Mouse (Mus musculus): Measurements from ENCODE around the gene Plac8.

Gene Plac8

DNA sequence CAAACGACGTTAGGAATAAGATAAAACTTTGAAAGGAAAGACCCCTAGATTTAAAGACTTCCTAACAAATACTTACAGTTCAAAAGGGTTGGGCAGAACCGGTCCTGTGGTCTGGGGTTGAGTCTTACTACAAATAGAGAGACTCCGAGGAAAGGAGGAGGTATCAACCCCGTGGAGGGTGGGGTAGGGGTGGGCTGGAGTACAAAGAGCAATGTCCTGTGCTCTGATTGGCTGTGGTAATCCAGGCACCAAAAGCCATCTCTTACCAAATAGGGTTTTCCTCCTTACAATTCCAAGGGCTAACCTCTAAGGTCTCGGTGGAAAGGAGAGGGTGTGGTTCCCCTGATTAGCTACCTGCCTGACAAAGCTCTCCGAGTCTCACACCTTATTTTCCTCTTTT, at the start of gene Plac8:
TSS of gene Plac8 (minus strand) at position 177 of the 400 bp plus-strand sequence.
- no peak for DNase-seq

DNA sequence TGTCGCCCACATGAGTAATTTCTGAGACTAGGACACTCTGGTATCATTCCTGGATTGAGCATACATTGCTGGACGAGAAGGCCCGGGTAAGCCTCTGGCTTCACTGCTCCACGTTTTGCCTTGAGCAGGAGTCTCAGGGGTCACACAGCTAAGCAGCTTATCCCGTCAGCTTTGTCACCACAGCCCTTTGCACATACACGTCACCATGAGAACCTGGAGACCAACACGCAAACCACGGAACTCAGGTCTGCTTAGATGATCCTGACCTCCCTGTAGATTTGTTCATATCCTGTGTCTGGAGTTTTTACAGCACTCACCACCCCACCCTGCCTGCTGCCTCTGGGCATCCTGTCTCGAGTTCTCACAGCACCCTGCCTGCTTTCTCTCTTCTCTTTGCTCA, 48.9 kb upstream of the Plac8 start:
- no peak for DNase-seq

- no peak for DNase-seq
Observed at GRCm38 (mm10) chr5:100619586-100620275, 47.7 kb upstream of the Plac8 start.

- no peak for DNase-seq
Observed at GRCm38 (mm10) chr5:100613896-100614768, 42.1 kb upstream of the Plac8 start.

GRCm38 (mm10) chr5:100607868-100608267, 35.8 kb upstream of the Plac8 start:
- no peak for DNase-seq

- DNase-seq: no peak
Observed at GRCm38 (mm10) chr5:100607090-100607762, 35.2 kb upstream of the Plac8 start.

DNA sequence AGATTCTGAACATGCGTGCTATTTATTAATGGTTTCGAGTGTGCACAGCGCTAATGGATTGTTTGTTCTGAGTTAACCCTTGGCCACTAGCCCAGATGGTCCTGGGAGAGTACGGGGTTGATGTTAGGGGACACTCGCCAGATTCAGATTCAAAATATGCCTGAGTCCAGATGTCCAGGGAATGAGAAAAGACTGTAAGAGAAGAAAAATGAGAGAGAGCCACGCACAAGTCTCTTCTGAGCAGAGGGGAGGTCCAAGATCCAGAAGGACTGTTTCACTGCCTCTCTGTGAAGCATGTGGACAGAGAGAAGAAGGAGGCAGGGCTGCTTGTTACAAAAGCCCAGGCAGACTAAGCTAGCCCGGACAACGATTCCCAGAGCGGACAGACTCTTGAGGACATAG, 33.8 kb upstream of the Plac8 start:
- DNase-seq: peak; percentile 26 to 56

GRCm38 (mm10) chr5:100604061-100604460, 32.0 kb upstream of the Plac8 start:
- DNase-seq: no peak

DNA sequence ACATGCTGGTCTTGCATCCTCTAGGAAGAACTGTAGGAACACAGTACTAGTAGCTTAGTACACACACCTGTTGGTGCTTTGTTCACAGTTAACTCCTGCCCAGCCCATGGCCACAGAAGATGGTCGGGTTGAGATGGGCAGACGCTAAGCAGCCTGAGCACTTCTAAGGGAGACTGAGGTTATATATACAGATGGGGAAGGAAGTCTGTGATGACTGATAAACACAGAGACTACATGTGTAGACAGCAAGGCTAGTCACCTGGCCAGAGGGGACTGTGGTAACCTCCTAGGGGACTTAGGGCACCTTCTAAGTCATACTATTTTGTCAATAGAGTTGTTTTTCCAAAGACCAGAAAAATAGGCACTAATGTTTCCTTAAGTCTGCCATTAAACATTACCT, 29.8 kb upstream of the Plac8 start:
- no peak for DNase-seq

DNA sequence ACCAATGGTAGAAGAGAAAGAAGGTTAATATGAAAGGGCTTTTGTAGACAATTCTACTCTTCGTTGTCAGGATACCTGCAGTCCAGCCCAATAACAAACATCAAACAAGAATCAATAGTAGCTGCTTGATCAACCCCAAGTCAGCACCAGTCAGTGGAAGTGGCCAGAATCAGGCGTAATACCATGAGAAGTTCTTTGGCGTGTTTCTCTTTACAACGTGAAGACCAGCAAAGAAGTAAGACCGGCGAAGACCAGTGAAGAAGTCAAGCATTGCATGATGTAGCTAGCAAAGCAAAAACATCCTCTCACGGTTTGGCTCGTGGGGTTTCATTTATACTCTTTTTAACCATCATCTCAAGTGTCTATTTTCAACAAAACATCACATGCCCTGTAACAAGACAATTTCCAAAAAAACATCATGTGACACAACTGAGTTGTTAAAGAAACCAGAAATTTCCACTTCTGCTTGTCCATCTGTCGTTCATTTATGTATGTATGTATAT, 27.0 kb upstream of the Plac8 start:
- no peak for DNase-seq

DNA sequence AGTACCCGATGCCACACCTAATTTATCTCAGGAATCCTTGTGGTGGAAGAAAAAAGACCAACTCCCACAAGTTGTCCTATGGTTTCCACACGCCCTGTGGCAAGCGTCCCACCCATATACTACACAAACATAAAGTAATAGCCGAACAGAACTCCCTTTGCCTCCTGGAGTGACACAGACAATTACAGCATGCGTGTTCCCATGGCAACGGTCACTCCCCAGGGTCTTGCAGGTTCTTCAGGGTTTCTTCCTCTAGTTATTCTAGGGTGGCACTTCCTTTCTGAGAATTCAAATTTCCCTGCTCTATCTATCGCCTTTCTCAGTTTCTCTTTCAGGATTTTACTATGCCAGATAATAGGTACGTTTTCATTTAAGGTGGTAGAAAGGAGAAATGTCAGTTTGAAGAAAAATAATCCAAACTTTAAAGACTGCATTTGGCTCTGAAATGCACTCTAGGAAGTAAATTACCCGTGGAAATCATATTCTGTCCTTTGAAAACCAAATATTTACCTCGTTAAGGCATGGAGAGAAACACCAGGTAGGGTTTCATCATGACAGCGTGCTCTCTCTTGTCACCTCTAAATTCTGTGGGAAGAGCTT, 25.9 kb upstream of the Plac8 start:
- no peak for DNase-seq

DNA sequence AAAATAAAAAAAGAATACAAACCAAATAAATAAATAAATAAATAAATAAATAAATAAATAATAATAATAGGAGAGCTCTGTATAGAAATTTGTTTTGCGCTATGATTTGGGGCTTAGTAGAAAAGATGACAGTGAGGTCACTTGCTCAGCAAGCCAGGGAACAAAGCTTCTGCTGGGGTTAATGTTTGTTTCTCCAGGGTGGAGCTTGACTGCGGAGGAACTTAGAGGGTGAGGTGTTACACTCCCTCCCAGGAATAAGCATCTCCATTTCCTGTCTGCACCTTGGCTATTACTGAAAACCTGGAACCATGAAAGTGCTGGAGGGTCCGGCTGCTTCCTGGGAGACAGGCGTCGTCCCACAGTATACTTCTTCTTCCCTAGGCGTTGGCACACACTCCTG, 24.0 kb upstream of the Plac8 start:
- DNase-seq: no peak

DNA sequence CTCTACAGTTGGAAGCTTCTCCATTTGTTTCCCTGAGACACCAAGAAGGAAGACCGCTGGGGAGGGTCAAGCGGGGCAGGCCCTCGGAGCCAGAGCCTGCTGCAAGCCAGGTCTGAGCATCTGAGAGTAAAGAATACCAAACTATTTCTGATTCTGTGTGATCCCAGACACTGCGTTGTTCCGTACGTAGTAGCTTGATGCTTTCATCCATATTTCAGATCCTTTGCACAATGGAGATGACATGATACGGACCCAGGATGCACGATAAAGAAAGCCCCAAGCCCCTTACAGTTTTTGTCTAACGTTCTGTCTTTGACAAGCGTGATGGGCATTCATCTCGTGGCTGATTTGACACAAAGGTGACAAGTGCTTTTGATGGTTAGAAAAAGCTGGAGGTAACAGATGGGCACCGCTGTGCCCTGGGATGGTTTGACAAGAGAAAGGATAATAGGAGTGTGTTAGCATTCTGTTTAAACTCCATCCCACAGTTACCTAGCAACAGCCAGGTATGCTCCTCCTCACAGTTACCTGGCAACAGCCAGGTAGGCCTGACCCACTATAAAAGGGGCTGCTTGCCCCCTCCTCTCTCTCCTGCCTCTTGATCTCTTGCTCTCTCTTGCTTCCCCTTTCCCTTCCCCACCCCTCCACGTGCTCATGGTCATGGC, 22.9 kb upstream of the Plac8 start:
- DNase-seq: no peak

DNA sequence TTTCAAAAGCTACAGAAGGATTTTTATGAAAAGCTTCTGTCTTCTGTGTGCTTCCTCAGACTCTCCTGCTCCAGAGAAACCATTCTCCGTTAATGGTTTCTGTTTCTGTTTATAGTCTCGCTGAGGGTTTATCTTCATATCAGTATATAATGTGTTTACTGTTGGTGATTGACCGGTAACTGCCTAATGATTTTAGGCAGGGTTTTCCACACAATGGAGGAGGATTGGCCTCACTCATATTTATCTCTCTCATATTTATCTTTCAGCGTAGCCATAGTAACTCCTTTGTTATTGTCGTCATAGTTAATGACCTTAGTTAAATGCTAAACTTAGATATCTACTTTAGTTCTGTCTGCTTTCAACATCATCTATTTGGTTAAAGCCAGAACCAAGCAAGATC, 18.5 kb upstream of the Plac8 start:
- DNase-seq: no peak

- DNase-seq: no peak
Observed at GRCm38 (mm10) chr5:100587626-100588025, 15.6 kb upstream of the Plac8 start.

DNA sequence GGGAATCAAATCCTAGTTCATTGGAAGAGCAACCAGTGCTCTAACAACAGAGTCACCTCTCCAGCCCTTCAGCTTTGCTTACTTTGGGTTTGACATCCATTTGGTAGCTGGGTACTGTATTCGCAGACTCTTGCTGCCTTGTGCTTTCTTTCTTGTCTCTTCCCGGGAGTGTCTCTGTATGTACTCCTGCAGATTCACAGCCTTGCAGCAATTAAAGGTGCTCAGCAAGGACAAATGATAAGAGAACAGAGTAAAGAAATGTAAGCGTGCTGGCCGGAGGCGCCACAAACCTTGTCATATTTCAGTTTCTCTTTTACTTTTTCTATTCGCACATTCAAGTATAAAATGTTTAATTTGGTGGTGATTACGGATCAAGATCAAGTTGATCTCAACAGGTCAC, 15.1 kb upstream of the Plac8 start:
- DNase-seq: no peak

DNA sequence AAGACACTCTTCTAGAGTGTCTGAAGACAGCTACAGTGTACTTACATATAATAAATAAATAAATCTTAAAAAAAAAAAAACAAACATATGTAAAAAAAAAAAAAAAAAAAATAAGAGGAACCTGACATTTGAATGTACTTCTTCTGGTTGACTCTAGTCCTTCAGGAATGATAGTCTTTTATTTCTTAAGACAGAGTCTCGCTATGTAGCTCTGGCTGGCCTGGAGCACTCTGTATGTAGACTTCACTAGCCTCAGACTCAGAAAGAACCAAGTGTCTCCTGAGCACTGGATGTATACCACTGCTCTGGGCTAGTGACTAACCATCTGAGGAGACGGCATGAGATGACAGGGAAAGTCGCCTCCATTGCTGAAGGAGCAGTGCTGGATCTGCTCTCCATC, 13.6 kb upstream of the Plac8 start:
- DNase-seq: no peak

DNA sequence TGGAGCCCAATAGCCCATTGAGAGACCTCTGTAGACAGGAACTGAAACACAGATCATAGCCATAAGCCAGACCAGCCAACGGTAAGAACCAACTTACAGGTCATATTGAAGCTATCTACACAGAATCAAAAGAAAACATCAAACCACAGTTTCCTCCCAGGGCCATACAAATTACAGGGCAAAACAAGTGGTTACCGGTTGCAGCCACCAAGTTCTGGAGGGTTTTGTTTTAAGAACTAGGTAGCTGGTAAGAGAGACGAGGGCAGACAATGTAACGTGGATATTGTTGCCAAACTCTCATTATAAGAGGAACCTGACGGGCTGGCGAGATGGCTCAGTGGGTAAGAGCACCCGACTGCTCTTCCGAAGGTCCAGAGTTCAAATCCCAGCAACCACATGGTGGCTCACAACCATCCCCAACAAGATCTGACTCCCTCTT, 13.2 kb upstream of the Plac8 start:
- no peak for DNase-seq

DNA sequence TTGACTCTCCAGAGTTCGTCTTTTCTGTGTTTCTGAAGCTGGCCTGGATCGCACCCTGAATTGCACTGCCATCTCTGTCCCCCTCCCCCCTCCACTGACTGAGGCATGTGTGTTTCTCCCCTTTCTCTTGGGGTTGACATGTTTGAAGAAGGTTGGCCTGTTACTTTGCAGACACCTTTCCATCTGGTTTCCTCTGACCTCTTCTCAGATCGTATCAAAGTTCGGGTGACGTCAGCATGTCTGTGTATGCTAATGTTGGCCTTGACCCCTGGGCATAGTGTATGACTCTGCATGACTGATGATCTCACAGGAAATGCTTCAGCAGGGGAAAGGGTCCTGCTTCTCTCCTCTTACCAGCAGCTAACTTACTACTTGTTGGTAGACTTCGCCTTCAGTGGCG, 11.0 kb upstream of the Plac8 start:
- no peak for DNase-seq

GRCm38 (mm10) chr5:100582435-100582826, 10.4 kb upstream of the Plac8 start:
- DNase-seq: no peak

DNA sequence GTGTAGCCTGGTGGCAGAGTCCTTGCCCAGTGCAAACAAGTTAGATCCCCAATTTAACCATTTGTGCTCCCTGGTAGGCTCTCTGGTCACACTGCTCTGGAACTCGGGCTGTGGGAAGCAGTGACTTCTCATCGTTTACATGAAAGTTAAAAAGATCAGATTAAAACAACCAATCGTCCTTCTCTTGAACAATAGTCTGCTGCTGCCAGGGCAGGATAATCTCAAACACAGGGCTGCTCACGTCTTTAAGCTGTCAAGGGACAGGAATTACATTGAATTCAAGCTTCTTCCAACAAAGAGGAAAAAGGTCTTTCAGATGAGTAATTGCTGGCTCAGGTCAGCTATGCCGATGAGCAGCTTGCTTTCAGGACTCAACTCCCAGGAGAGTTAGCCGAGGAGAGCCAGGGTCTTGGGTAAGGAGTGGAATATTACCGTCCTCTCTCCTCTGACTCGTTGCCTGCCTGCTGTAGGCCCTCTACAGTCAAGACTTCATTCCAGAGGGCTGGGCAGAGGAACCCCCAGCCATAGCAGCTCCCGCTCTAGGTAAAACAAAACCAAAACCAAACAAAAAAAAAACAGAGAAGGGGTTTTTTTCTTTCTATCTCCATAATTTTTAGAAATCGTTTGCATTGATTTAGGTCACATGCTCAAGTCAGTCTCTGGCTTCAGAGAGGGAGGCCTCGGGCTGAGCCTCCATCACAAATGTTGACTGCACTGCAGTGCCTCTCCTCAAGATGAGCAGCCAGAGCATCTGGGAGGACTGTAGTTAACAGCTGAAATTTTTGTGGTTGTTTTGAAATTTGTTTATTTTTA, 9.8 kb upstream of the Plac8 start:
- DNase-seq: no peak
